Mouse (Mus musculus) bone marrow, adult 2 months (tissue): ENCODE measurements around the gene Rtn4rl2.

ENCODE experiments used
- CTCF ChIP-seq: fragments of 200-500 bp; IDR thresholded peaks from 2 replicates; pipeline ENCODE4 v1.5.1; 2011; ENCODE audit warnings: low read length, control low read depth; ENCODE audit not compliant: control insufficient read depth, insufficient read depth
- POLR2A ChIP-seq: fragments of 200-500 bp; IDR thresholded peaks from 2 replicates; pipeline ENCODE4 v1.6.1; 2011; ENCODE audit warnings: low read depth, mild to moderate bottlenecking, control low read depth, low read length, borderline replicate concordance; ENCODE audit not compliant: control insufficient read depth

DNA sequence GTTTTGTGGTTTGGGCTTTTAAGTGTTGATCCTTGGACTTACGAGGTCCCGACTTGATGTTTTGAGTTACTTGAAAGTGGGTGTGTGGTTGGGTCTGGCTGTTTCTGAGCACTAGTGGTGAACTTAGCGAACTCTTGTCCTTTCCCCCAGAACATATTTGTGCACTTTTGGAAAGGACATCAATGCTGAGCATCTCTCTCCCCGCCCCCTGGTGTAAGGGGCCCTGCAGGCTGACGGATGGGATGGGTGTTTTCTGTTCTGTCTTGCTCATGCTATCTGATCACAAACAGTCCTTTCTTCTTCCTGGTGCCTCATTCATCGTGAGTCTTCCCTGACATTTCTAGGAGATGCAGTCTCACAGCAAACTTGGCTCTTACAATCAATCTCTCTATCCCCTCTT lies 42.9 kb downstream of the Rtn4rl2 start:
- TF ChIP-seq CTCF, result no peak
- no peak for TF ChIP-seq POLR2A
